21 mouse cellular contexts compared by ENCODE assay signal in the genomic region with DNA sequence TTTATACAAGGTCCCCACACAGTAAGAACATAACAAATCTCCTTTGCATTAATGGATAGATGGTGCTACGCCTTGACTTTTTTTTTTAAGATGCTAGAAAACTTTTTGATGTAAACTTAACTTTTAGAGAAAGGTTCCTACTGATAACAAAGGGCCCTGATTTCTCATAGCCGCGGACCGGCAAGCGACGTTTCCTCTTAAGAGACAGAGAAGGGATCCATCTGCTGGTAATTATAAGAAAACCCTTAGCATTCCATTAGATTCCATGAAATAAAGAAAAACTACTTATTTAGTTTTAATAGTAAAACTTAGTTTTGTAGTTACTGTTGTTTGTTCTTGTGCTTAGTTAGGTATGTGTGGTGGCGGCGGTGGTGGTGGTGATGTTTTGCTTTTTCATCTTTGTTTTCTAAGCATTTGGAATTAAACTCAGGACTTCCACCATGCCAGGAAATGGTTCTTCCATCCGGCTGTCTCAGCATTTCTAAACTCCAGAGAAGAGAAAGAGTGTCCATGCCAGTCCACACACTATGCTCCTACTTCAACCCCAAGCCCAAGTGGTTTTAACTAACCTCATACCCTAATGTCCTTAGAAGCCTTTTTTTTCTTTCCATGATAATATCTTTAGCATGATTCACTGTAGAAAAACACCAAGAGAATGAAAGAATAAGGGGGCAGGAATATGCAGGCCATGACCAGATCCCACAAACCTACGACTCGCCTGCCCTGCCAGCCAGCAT.
A peak's percentile ranks its signal among the peaks of the same experiment; 100 is the strongest.
DNase-seq lines count a peak whose midpoint lies in the region; ATAC-seq and TF ChIP-seq lines count a peak whose summit lies in the region.
"Had no signal": no experiment of that assay in that cellular context is flagged by ENCODE, and none has a peak within 500 bp of the region (broad histone marks: within the 10 kb centered on the region; RNA-seq: fewer than 3 reads in every experiment).

No protein-coding gene starts in this region.

- intact Hi-C loops in heart, adult 2 months (cut with DNase I) = no loop called here

- H3K27me3 ChIP-seq in heart, embryonic 10.5 days (ENCODE audit: insufficient read depth, poor library complexity, severe bottlenecking) = no peaks in the 10 kb centered on the region
- no peaks in the 10 kb centered on the region for H3K27me3 ChIP-seq in heart, adult 2 months (ENCODE audit: control insufficient read depth, insufficient read depth, low read length)
- no peaks in the 10 kb centered on the region for H3K27me3 ChIP-seq in kidney, postnatal 0 days (ENCODE audit: insufficient read depth, low read length)
- H3K27me3 ChIP-seq in midbrain, embryonic 11.5 days (ENCODE audit: control insufficient read depth, insufficient read depth, low read length) = no peaks in the 10 kb centered on the region
- no peaks in the 10 kb centered on the region for H3K27me3 ChIP-seq in midbrain, embryonic 15.5 days (replicated peaks)
- no peaks in the 10 kb centered on the region for H3K27me3 ChIP-seq in stomach, embryonic 16.5 days (ENCODE audit: control insufficient read depth, insufficient read depth, low read length)
- H3K27me3 ChIP-seq: forebrain, embryonic 13.5 days; hindbrain, embryonic 12.5 days; limb, embryonic 12.5 days; liver, embryonic 13.5 days; neural tube, embryonic 12.5 days had no signal

- no peaks in the 10 kb centered on the region for H3K79me2 ChIP-seq in heart, adult 2 months (replicated peaks; ENCODE audit: control insufficient read depth, insufficient read depth, low read length)

- H3K4me1 ChIP-seq in heart, embryonic 10.5 days = peaks cover 15% of the 10 kb centered on the region
- H3K4me1 ChIP-seq in heart, adult 2 months (ENCODE audit: control insufficient read depth, insufficient read depth, low read length) = no peaks in the 10 kb centered on the region
- no peaks in the 10 kb centered on the region for H3K4me1 ChIP-seq in kidney, postnatal 0 days (replicated peaks; ENCODE audit: insufficient read depth, low read length)
- no peaks in the 10 kb centered on the region for H3K4me1 ChIP-seq in midbrain, embryonic 11.5 days (ENCODE audit: control insufficient read depth, insufficient read depth, low read length)
- H3K4me1 ChIP-seq in midbrain, embryonic 15.5 days = no peaks in the 10 kb centered on the region
- H3K4me1 ChIP-seq in stomach, embryonic 16.5 days (ENCODE audit: control insufficient read depth, insufficient read depth, low read length) = peaks cover 8% of the 10 kb centered on the region; the same call in 1 of the 2 replicates
- H3K4me1 ChIP-seq: liver, embryonic 13.5 days; megakaryocyte, embryonic 14.5 days; neural tube, embryonic 12.5 days had no signal

- no peak for ATAC-seq in kidney, postnatal 0 days (replicated peaks; ENCODE audit: low FRiP score, low read depth)
- ATAC-seq in midbrain, embryonic 11.5 days (ENCODE audit: low FRiP score) = no peak
- no peak for ATAC-seq in midbrain, embryonic 15.5 days (replicated peaks)
- ATAC-seq in stomach, embryonic 16.5 days (ENCODE audit: insufficient read depth, low FRiP score) = no peak
- ATAC-seq: inflammation-experienced regulatory T-cells, adult 6 months had no signal

- TF ChIP-seq POLR2A in heart, adult 2 months (IDR thresholded peaks at IDR 0.05; ENCODE audit: insufficient read depth, low read depth, low read length) = no peak

- no peaks in the 10 kb centered on the region for H3K9me3 ChIP-seq in heart, embryonic 10.5 days
- H3K9me3 ChIP-seq in kidney, postnatal 0 days (replicated peaks; ENCODE audit: low read length) = no peaks in the 10 kb centered on the region
- no peaks in the 10 kb centered on the region for H3K9me3 ChIP-seq in midbrain, embryonic 11.5 days (ENCODE audit: control insufficient read depth, low read length)
- H3K9me3 ChIP-seq in midbrain, embryonic 15.5 days = no peaks in the 10 kb centered on the region
- no peaks in the 10 kb centered on the region for H3K9me3 ChIP-seq in stomach, embryonic 16.5 days (replicated peaks; ENCODE audit: control insufficient read depth, low read length)
- H3K9me3 ChIP-seq: forebrain, embryonic 13.5 days; hindbrain, embryonic 12.5 days; limb, embryonic 12.5 days; liver, embryonic 13.5 days; neural tube, embryonic 12.5 days had no signal

- H3K4me2 ChIP-seq in kidney, postnatal 0 days (ENCODE audit: low read length) = no peak overlapping the region
- H3K4me2 ChIP-seq in midbrain, embryonic 11.5 days = no peak overlapping the region
- H3K4me2 ChIP-seq in midbrain, embryonic 15.5 days = no peak overlapping the region
- H3K4me2 ChIP-seq in stomach, embryonic 16.5 days (ENCODE audit: low read depth, low read length) = no peak overlapping the region
- H3K4me2 ChIP-seq: forebrain, embryonic 13.5 days; hindbrain, embryonic 12.5 days; limb, embryonic 12.5 days; liver, embryonic 13.5 days; neural tube, embryonic 12.5 days had no signal

- TF ChIP-seq EP300 in heart, adult 2 months (IDR thresholded peaks at IDR 0.05; ENCODE audit: insufficient read depth, low read depth, low read length) = no peak

- H3K27ac ChIP-seq in heart, embryonic 10.5 days = 0 out of 2 replicates have a peak overlapping the region, but pooled peaks have one; percentile 17
- no peak overlapping the region for H3K27ac ChIP-seq in heart, adult 2 months
- H3K27ac ChIP-seq in kidney, postnatal 0 days = peak overlapping the region; percentile 60
- H3K27ac ChIP-seq in midbrain, embryonic 11.5 days (ENCODE audit: low read depth, low read length) = no peak overlapping the region
- H3K27ac ChIP-seq in midbrain, embryonic 15.5 days = no peak overlapping the region
- H3K27ac ChIP-seq in stomach, embryonic 16.5 days (ENCODE audit: low read length) = peak overlapping the region; percentile 42
- H3K27ac ChIP-seq: forebrain, embryonic 13.5 days; hindbrain, embryonic 12.5 days; limb, embryonic 12.5 days; liver, embryonic 13.5 days; neural tube, embryonic 12.5 days had no signal

- H3K4me3 ChIP-seq in heart, embryonic 10.5 days = no peak overlapping the region
- H3K4me3 ChIP-seq in heart, adult 2 months = no peak overlapping the region
- no peak overlapping the region for H3K4me3 ChIP-seq in kidney, postnatal 0 days (replicated peaks; ENCODE audit: low read depth, low read length)
- H3K4me3 ChIP-seq in midbrain, embryonic 11.5 days (ENCODE audit: low read depth, low read length) = no peak overlapping the region
- no peak overlapping the region for H3K4me3 ChIP-seq in midbrain, embryonic 15.5 days
- H3K4me3 ChIP-seq in stomach, embryonic 16.5 days (replicated peaks; ENCODE audit: low read length) = no peak overlapping the region
- H3K4me3 ChIP-seq: forebrain, embryonic 13.5 days; hindbrain, embryonic 12.5 days; limb, embryonic 12.5 days; liver, embryonic 13.5 days; megakaryocyte, embryonic 14.5 days; neural tube, embryonic 12.5 days had no signal

- H3K9ac ChIP-seq in heart, adult 2 months (ENCODE audit: low read depth, low read length) = no peak overlapping the region
- H3K9ac ChIP-seq in kidney, postnatal 0 days (ENCODE audit: low read depth, low read length) = no peak overlapping the region
- no peak overlapping the region for H3K9ac ChIP-seq in midbrain, embryonic 11.5 days (ENCODE audit: low read length)
- no peak overlapping the region for H3K9ac ChIP-seq in midbrain, embryonic 15.5 days
- H3K9ac ChIP-seq in stomach, embryonic 16.5 days (ENCODE audit: low read length) = no peak overlapping the region
- H3K9ac ChIP-seq: forebrain, embryonic 13.5 days; hindbrain, embryonic 12.5 days; limb, embryonic 12.5 days; liver, embryonic 13.5 days; neural tube, embryonic 12.5 days had no signal

- H3K36me3 ChIP-seq in heart, embryonic 10.5 days = no peaks in the 10 kb centered on the region
- no peaks in the 10 kb centered on the region for H3K36me3 ChIP-seq in heart, adult 2 months (ENCODE audit: control insufficient read depth, insufficient read depth, low read length)
- no peaks in the 10 kb centered on the region for H3K36me3 ChIP-seq in kidney, postnatal 0 days (ENCODE audit: insufficient read depth, low read length)
- no peaks in the 10 kb centered on the region for H3K36me3 ChIP-seq in midbrain, embryonic 11.5 days (ENCODE audit: control insufficient read depth, insufficient read depth, low read length)
- H3K36me3 ChIP-seq in midbrain, embryonic 15.5 days (replicated peaks) = no peaks in the 10 kb centered on the region
- H3K36me3 ChIP-seq in stomach, embryonic 16.5 days (ENCODE audit: control insufficient read depth, insufficient read depth, low read length) = no peaks in the 10 kb centered on the region
- H3K36me3 ChIP-seq: hindbrain, embryonic 12.5 days; limb, embryonic 12.5 days; liver, embryonic 13.5 days; neural tube, embryonic 12.5 days had no signal

- WGBS in heart, embryonic 10.5 days = 53% methylated on average over 11 of the region's 11 CpGs
- WGBS in heart, adult 2 months = 57% methylated on average over 11 of the region's 11 CpGs
- 47% methylated on average over 11 of the region's 11 CpGs for WGBS in kidney, postnatal 0 days
- whole genome bisulfite sequencing in midbrain, embryonic 11.5 days = 61% methylated on average over 11 of the region's 11 CpGs
- 71% methylated on average over 11 of the region's 11 CpGs for WGBS in midbrain, embryonic 15.5 days
- 49% methylated on average over 11 of the region's 11 CpGs for WGBS in stomach, embryonic 16.5 days

- TF ChIP-seq CTCF in heart, adult 2 months (IDR thresholded peaks at IDR 0.05) = no peak
- TF ChIP-seq CTCF in kidney, postnatal 0 days (IDR thresholded peaks at IDR 0.05; ENCODE audit: low read depth) = peak; percentile 34; the same call in 1 of the 2 replicates

- no peak for DNase-seq in heart, embryonic 10.5 days (ENCODE audit: low spot score)
- DNase-seq in heart, adult 2 months = no peak
- DNase-seq in kidney, postnatal 0 days (ENCODE audit: low spot score) = peak; percentile 80
- no peak for DNase-seq in kidney, adult 8-10 months
- peak; percentile 85 for DNase-seq in midbrain, embryonic 11.5 days (ENCODE audit: low spot score, missing footprints)
- no peak for DNase-seq in frontal cortex, postnatal 14 days (ENCODE audit: low spot score in 2 of 2)
- DNase-seq: adrenal gland, postnatal 25 days; B cell, adult 2 months; cerebellum, adult 2 months; heart, postnatal 10 days; layer of hippocampus, adult 9-11 months; liver, embryonic 13.5 days; thymus, postnatal 14 days had no signal

Comparison
In these comparisons a context has a peak if more than half of its experiments do, and no peak if none do; other contexts are left out.
1. DNase-seq: peak in kidney, postnatal 0 days (single experiment) and midbrain, embryonic 11.5 days (single experiment); none in heart, embryonic 10.5 days (single experiment), heart, adult 2 months (0 of 2), kidney, adult 8-10 months (0 of 2) and frontal cortex, postnatal 14 days (0 of 2).
2. H3K27ac ChIP-seq: peak in heart, embryonic 10.5 days (single experiment), kidney, postnatal 0 days (single experiment) and stomach, embryonic 16.5 days (single experiment); none in heart, adult 2 months (single experiment), midbrain, embryonic 11.5 days (single experiment) and midbrain, embryonic 15.5 days (single experiment).